Mouse (Mus musculus) ES-E14 (cell line): ENCODE measurements at regions not wholly inside any gene's neighbourhood (a gene's known extent, or its start where the extent isn't known, plus 50 kb on each side); places are given as distances from the start of the nearest gene placed in this dataset.

Experiments
- DNase-seq: peaks from one replicate; pipeline ENCODE4 v3.0.0-alpha.2; 2013; ENCODE audit warnings: low read depth, low spot score
- H3K27ac ChIP-seq: 2 replicates; pipeline ENCODE4 v1.5.1; 2012; ENCODE audit warnings: low read depth, mild to moderate bottlenecking, low read length, moderate library complexity, mixed read lengths; ENCODE audit not compliant: poor library complexity, insufficient read depth, severe bottlenecking
- H3K36me3 ChIP-seq: 2 replicates; pipeline ENCODE4 v1.6.1; 2012; ENCODE audit warnings: mild to moderate bottlenecking, low read length, moderate library complexity, mixed read lengths; ENCODE audit not compliant: control insufficient read depth, poor library complexity, insufficient read depth, severe bottlenecking
- H3K4me1 ChIP-seq, 2 experiments: fragments of 150-350 bp in 1 of 2; sonication (generic) in 1 of 2; 2 replicates each; pipeline ENCODE4 v1.6.1; 2012; ENCODE audit warnings: low read length in 2 of 2, mild to moderate bottlenecking in 1 of 2, mixed read lengths in 1 of 2; ENCODE audit not compliant: control insufficient read depth in 2 of 2, insufficient read depth in 2 of 2, poor library complexity in 1 of 2
- H3K4me3 ChIP-seq, 2 experiments: fragments of 150-350 bp in 1 of 2; sonication (generic) in 1 of 2; 2 replicates each; pipeline ENCODE4 v1.5.1; 2012; ENCODE audit warnings: low read length in 2 of 2, low read depth in 1 of 2, mild to moderate bottlenecking in 1 of 2, mixed read lengths in 1 of 2; ENCODE audit not compliant: insufficient read depth in 1 of 2, poor library complexity in 1 of 2, severe bottlenecking in 1 of 2
- H3K9ac ChIP-seq: 2 replicates; pipeline ENCODE4 v1.6.1; 2012; ENCODE audit warnings: low read depth, mild to moderate bottlenecking, low read length, mixed read lengths; ENCODE audit not compliant: poor library complexity, insufficient read depth, severe bottlenecking
- H3K9me3 ChIP-seq: fragments of 150-350 bp; sonication (generic); 2 replicates; pipeline ENCODE4 v1.6.1; 2012; ENCODE audit warnings: low read depth, mild to moderate bottlenecking, low read length; ENCODE audit not compliant: control insufficient read depth, insufficient read depth
- CHD2 ChIP-seq: IDR thresholded peaks from 2 replicates; pipeline ENCODE4 v1.6.1; 2014; ENCODE audit warnings: mild to moderate bottlenecking, low read depth, low read length, inconsistent platforms
- HCFC1 ChIP-seq: IDR thresholded peaks from 2 replicates; pipeline ENCODE4 v1.6.1; 2012; ENCODE audit warnings: low read length, inconsistent platforms, borderline replicate concordance; ENCODE audit not compliant: insufficient read depth
- MAFK ChIP-seq: IDR thresholded peaks from 2 replicates; pipeline ENCODE4 v1.6.1; 2014; ENCODE audit warnings: mild to moderate bottlenecking, low read depth, low read length, inconsistent platforms; ENCODE audit not compliant: insufficient read depth
- ZC3H11A ChIP-seq: IDR thresholded peaks from 2 replicates; pipeline ENCODE4 v1.6.1; 2012; ENCODE audit warnings: low read depth, mild to moderate bottlenecking, inconsistent platforms, low read length, borderline replicate concordance
- ZNF384 ChIP-seq: IDR thresholded peaks from 2 replicates; pipeline ENCODE4 v1.6.1; 2012; ENCODE audit warnings: low read depth, low read length, inconsistent platforms
- in situ Hi-C, 2 experiments: fragments of 600-800 bp; cut with MboI; formaldehyde crosslinking; loops; one replicate each; pipeline ENCODE4 v1.15.1; 2025; ENCODE audit warnings: low sequenced_read_pairs in 2 of 2, inconsistent platforms in 1 of 2; ENCODE audit not compliant: unreplicated experiment in 2 of 2

DNA sequence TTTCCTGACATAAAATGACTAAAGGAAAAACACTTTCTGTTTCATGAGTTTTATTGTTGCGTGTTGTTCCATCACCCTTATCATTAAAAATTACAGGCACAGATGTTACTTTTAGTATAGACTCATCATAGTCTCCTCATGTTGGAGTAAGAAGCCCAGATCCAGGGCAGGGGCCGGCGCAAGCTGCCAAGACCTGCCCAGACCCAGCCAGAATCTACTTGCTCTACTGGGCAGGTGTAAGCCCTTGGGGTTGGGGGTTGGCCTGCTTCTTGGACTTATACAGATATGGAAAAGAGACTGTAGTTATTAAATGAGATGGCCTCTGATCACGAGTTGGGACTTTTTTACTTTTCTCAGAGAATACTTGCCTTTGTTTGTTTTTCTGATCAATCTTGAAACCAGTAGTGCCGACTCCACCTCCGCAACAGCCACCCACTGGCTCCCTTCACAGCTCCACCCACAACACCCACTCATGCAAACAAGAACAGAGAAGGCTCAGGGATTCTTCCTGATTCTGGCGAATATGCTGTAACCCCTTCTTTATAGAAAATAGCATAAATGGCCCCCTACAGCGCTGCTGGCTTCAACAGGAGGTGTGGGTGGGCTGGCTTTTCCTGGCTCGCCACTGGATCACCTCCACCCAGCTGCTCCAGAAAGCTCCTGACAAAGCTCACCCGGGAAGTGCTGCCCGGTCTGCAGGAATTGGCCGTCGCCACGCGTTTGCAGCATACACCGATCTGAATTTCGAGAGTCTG, 689.9 kb upstream of the Car8 start:
- in situ Hi-C loops: no loop called here
- H3K9me3 ChIP-seq: no peaks in the 10 kb centered on the region
- peaks cover 0 to 12% of the 10 kb centered on the region in 2 experiments; a peak in 1 of 4 replicates for H3K4me1 ChIP-seq
- H3K4me3 ChIP-seq: no peak overlapping the region
- DNase-seq: no peak
- no peak overlapping the region for H3K9ac ChIP-seq
- H3K36me3 ChIP-seq: no peaks in the 10 kb centered on the region
- no peak overlapping the region for H3K27ac ChIP-seq
- TF ChIP-seq ZNF384 (no peak), HCFC1 (no peak), ZC3H11A (no peak), CHD2 (no peak), MAFK (no peak)

DNA sequence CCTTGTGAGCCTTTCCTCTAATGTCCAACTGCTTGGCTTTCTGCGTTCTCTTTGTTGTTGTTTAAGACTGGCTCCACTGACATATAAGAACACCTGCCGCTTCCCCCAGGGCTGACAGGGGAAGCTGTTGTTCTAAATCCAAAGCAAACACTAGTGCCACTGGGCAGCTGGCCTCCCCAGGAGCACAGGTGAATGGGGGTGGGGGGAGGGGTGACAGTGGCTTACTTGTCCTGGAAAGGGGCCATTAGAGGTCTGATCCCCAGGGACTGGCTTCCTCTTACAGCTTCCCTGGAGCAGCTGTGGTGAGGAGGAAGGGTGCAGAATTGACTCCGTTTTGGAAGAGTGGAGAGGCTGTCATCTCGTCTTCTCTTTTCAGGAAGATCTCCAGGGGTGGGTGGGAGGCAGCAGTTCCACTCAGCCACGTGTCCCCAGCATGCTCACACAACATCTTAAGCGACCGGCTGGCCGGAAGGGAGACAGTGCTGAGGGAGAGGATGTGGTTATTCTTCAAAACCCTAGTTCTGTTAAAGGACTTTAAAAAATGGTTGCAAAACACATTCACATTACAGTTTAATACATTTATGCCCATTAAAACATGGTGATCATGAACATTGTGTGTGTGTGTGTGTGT, 688.5 kb upstream of the Car8 start:
- Histone ChIP-seq H3K27ac (no peak overlapping the region), H3K4me3 (no peak overlapping the region), H3K4me1 (peaks cover 0 to 12% of the 10 kb centered on the region in 2 experiments; a peak in 2 of 4 replicates), H3K36me3 (no peaks in the 10 kb centered on the region), H3K9ac (no peak overlapping the region), H3K9me3 (no peaks in the 10 kb centered on the region)
- in situ Hi-C loops: no loop called here
- TF ChIP-seq CHD2: no peak
- TF ChIP-seq ZC3H11A: no peak
- no peak for TF ChIP-seq MAFK
- no peak for TF ChIP-seq ZNF384
- no peak for TF ChIP-seq HCFC1
- no peak for DNase-seq

GRCm38 (mm10) chr4:8926642-8927275, 687.9 kb upstream of the Car8 start:
- no peak for DNase-seq
- H3K27ac ChIP-seq: no peak overlapping the region
- H3K4me1 ChIP-seq: peaks cover 0 to 15% of the 10 kb centered on the region in 2 experiments; a peak in 2 of 4 replicates
- no peak overlapping the region for H3K4me3 ChIP-seq
- H3K9me3 ChIP-seq: no peaks in the 10 kb centered on the region
- H3K36me3 ChIP-seq: no peaks in the 10 kb centered on the region
- H3K9ac ChIP-seq: no peak overlapping the region
- TF ChIP-seq ZNF384 (no peak), HCFC1 (no peak), CHD2 (no peak), MAFK (no peak), ZC3H11A (no peak)
- in situ Hi-C loops: no loop called here

DNA sequence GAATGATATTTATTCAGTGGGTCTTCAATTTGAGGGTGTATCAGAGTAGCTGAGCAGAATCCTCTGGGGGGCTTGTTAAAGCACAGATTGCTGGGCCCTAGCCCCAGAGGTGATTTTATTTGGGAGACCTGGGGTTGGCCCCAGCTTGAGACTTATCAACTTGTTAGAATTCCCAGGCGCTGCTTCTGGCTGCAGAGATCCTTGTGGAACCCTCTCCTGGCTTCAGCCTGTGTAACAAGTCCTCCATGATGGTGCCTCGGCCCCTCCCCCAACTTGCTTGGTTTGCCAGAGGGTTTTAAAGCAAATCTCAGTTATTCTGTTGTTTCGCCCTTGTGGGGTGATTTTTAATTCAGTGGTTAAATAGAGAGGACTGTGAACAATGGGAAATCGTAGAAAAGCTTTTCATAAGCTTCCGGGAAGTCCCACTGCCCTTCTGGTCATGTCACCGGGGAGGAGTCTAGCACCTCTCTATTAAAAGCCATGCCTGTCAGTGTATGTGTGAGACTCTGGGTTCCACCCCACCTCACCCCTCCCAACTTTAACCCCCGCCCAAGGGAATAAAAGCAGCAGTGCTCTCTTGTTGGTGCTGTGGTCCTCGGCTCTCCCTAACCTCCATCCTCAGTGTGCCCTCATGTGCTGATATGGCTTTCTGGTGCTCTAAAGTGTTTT, 684.0 kb upstream of the Car8 start:
- H3K9me3 ChIP-seq: no peaks in the 10 kb centered on the region
- peaks cover 0 to 20% of the 10 kb centered on the region in 2 experiments; a peak in 2 of 4 replicates for H3K4me1 ChIP-seq
- in situ Hi-C loops: no loop called here
- no peaks in the 10 kb centered on the region for H3K36me3 ChIP-seq
- DNase-seq: no peak
- no peak overlapping the region for H3K27ac ChIP-seq
- no peak overlapping the region for H3K9ac ChIP-seq
- no peak overlapping the region for H3K4me3 ChIP-seq
- TF ChIP-seq ZNF384 (no peak), MAFK (no peak)
